11 mouse cellular contexts compared by ENCODE assay signal in genomic region chr9:32816649-32817425, GRCm38 (mm10).
A peak's percentile ranks its signal among the peaks of the same experiment; 100 is the strongest.
DNase-seq lines count a peak whose midpoint lies in the region; ATAC-seq and TF ChIP-seq lines count a peak whose summit lies in the region.
"Had no signal": no experiment of that assay in that cellular context is flagged by ENCODE, and none has a peak within 500 bp of the region (broad histone marks: within the 10 kb centered on the region; RNA-seq: fewer than 3 reads in every experiment).

No protein-coding gene starts in this region.

- no peaks in the 10 kb centered on the region for H3K36me3 ChIP-seq in liver, adult 2 months (ENCODE audit: control insufficient read depth, insufficient read depth, low read length)
- H3K36me3 ChIP-seq in liver, embryonic 11.5 days (ENCODE audit: control insufficient read depth, insufficient read depth, low read length) = no peaks in the 10 kb centered on the region
- no peaks in the 10 kb centered on the region for H3K36me3 ChIP-seq in myocyte (ENCODE audit: control insufficient read depth, insufficient read depth)
- H3K36me3 ChIP-seq in embryonic facial prominence, embryonic 10.5 days (replicated peaks) = no peaks in the 10 kb centered on the region
- H3K36me3 ChIP-seq: limb, embryonic 13.5 days; midbrain, embryonic 15.5 days had no signal

- H3K27me3 ChIP-seq in liver, adult 2 months (ENCODE audit: control insufficient read depth, insufficient read depth, low read length) = no peaks in the 10 kb centered on the region
- no peaks in the 10 kb centered on the region for H3K27me3 ChIP-seq in liver, embryonic 11.5 days (replicated peaks; ENCODE audit: control insufficient read depth, insufficient read depth, low read length)
- H3K27me3 ChIP-seq in myocyte (ENCODE audit: control insufficient read depth, insufficient read depth, insufficient read length) = no peaks in the 10 kb centered on the region
- 0 out of 2 replicates have a peak, but pooled peaks cover 9% of the 10 kb centered on the region for H3K27me3 ChIP-seq in embryonic facial prominence, embryonic 10.5 days (replicated peaks; ENCODE audit: low read depth, poor library complexity, severe bottlenecking)
- H3K27me3 ChIP-seq: limb, embryonic 13.5 days; midbrain, embryonic 15.5 days had no signal

- H3K9me3 ChIP-seq in liver, embryonic 11.5 days (ENCODE audit: control insufficient read depth, low read length) = no peaks in the 10 kb centered on the region
- H3K9me3 ChIP-seq in embryonic facial prominence, embryonic 10.5 days = no peaks in the 10 kb centered on the region
- H3K9me3 ChIP-seq: limb, embryonic 13.5 days; midbrain, embryonic 15.5 days had no signal

- 0 out of 2 replicates have a peak overlapping the region, but pooled peaks have one; percentile 33 for H3K27ac ChIP-seq in liver, adult 2 months (replicated peaks; ENCODE audit: insufficient read depth, low read depth, low read length)
- no peak overlapping the region for H3K27ac ChIP-seq in liver, embryonic 11.5 days (ENCODE audit: low read depth, low read length)
- H3K27ac ChIP-seq in embryonic facial prominence, embryonic 10.5 days (replicated peaks) = no peak overlapping the region
- H3K27ac ChIP-seq: limb, embryonic 13.5 days; midbrain, embryonic 15.5 days had no signal

- H3K79me2 ChIP-seq in liver, adult 2 months (ENCODE audit: control insufficient read depth, insufficient read depth, low read length) = no peaks in the 10 kb centered on the region
- H3K79me2 ChIP-seq in myocyte (ENCODE audit: control insufficient read depth, insufficient read depth) = no peaks in the 10 kb centered on the region

- TF ChIP-seq POLR2A in liver, adult 2 months (IDR thresholded peaks at IDR 0.05; ENCODE audit: extremely low read depth, insufficient read depth, low read length) = no peak
- no peak for TF ChIP-seq POLR2A in myocyte (IDR thresholded peaks at IDR 0.05; ENCODE audit: insufficient read length, low read depth)

- H3K4me3 ChIP-seq in liver, adult 2 months (ENCODE audit: insufficient read depth, low read depth, low read length) = no peak overlapping the region
- no peak overlapping the region for H3K4me3 ChIP-seq in liver, embryonic 11.5 days (ENCODE audit: low read depth, low read length)
- no peak overlapping the region for H3K4me3 ChIP-seq in myocyte
- no peak overlapping the region for H3K4me3 ChIP-seq in embryonic facial prominence, embryonic 10.5 days
- H3K4me3 ChIP-seq: limb, embryonic 13.5 days; midbrain, embryonic 15.5 days had no signal

- no peak overlapping the region for H3K4me2 ChIP-seq in liver, embryonic 11.5 days
- peak overlapping the region; percentile 49 for H3K4me2 ChIP-seq in myocyte (ENCODE audit: low read depth)
- H3K4me2 ChIP-seq: limb, embryonic 13.5 days; midbrain, embryonic 15.5 days had no signal

- TF ChIP-seq CTCF in liver, adult 2 months (IDR thresholded peaks at IDR 0.05; ENCODE audit: low read depth, low read length) = no peak

- ATAC-seq in liver, embryonic 11.5 days (replicated peaks; ENCODE audit: low FRiP score) = no peak
- no peak for ATAC-seq in frontal cortex, adult (ENCODE audit: low TSS enrichment)
- ATAC-seq: forebrain, embryonic 16.5 days; midbrain, embryonic 15.5 days had no signal

- DNase-seq in liver, adult 2 months (ENCODE audit: extremely low read depth, low read depth, low spot score) = peak; percentile 2
- DNase-seq in liver, embryonic 11.5 days (ENCODE audit: low spot score) = no peak
- DNase-seq in brain, adult 2 months (ENCODE audit: low read depth, low spot score) = peak; percentile 15
- DNase-seq in kidney, adult 11 months = peak; percentile 57
- DNase-seq in layer of hippocampus, adult 9-11 months = no peak
- no peak for DNase-seq in embryonic facial prominence, embryonic 10.5 days (ENCODE audit: low spot score)

- H3K4me1 ChIP-seq in liver, adult 2 months (ENCODE audit: control insufficient read depth, insufficient read depth, low read length) = no peaks in the 10 kb centered on the region
- H3K4me1 ChIP-seq in liver, embryonic 11.5 days (replicated peaks; ENCODE audit: control insufficient read depth, insufficient read depth, low read length) = no peaks in the 10 kb centered on the region
- H3K4me1 ChIP-seq in embryonic facial prominence, embryonic 10.5 days = peaks cover 5% of the 10 kb centered on the region
- H3K4me1 ChIP-seq: limb, embryonic 13.5 days; midbrain, embryonic 15.5 days had no signal

- no peak overlapping the region for H3K9ac ChIP-seq in liver, adult 2 months (ENCODE audit: low read depth, low read length)
- H3K9ac ChIP-seq in liver, embryonic 11.5 days (ENCODE audit: low read depth, low read length) = no peak overlapping the region
- H3K9ac ChIP-seq: limb, embryonic 13.5 days; midbrain, embryonic 15.5 days had no signal

- no peak overlapping the region for H3ac ChIP-seq in myocyte (ENCODE audit: control insufficient read depth, insufficient read length)

- 63% methylated on average over 9 of the region's 9 CpGs for WGBS in liver, adult 2 months
- 62% methylated on average over 9 of the region's 9 CpGs for WGBS in liver, embryonic 11.5 days
- 81% methylated on average over 9 of the region's 9 CpGs for whole genome bisulfite sequencing in embryonic facial prominence, embryonic 10.5 days

TF ChIP-seq in myocyte, 11 proteins besides CTCF, POLR2A, EP300 and RAD21:
- TF ChIP-seq MAX (IDR thresholded peaks at IDR 0.05; ENCODE audit: low read depth) = no peak
- no peak for TF ChIP-seq TCF3 (IDR thresholded peaks at IDR 0.05; ENCODE audit: insufficient read length, low read depth)
- no peak for TF ChIP-seq MYOG (IDR thresholded peaks at IDR 0.05; ENCODE audit: control insufficient read depth in 1 of 3, insufficient read depth in 1 of 3, insufficient read length in 2 of 3, low read depth in 2 of 3)
- no peak for TF ChIP-seq TCF12 (IDR thresholded peaks at IDR 0.05; ENCODE audit: insufficient read depth, poor library complexity, severe bottlenecking)
- TF ChIP-seq USF1 (IDR thresholded peaks at IDR 0.05; ENCODE audit: low read depth) = no peak
- no peak for TF ChIP-seq MYOD1 (IDR thresholded peaks at IDR 0.05; ENCODE audit: control insufficient read depth in 1 of 3, insufficient read length in 2 of 3, low read depth in 2 of 3)
- no peak for TF ChIP-seq POLR2AphosphoS2 (IDR thresholded peaks at IDR 0.05; ENCODE audit: insufficient read length, low read depth)
- no peak for TF ChIP-seq CEBPB (IDR thresholded peaks at IDR 0.05; ENCODE audit: insufficient read depth, poor library complexity, severe bottlenecking)
- TF ChIP-seq SRF (IDR thresholded peaks at IDR 0.05; ENCODE audit: control insufficient read depth, insufficient read length, low read depth) = no peak
- no peak for TF ChIP-seq REST (IDR thresholded peaks at IDR 0.05; ENCODE audit: insufficient read depth, insufficient read length)
- no peak for TF ChIP-seq E2F4 (IDR thresholded peaks at IDR 0.05; ENCODE audit: insufficient read depth)

Comparison
In these comparisons a context has a peak if more than half of its experiments do, and no peak if none do; other contexts are left out.
1. DNase-seq: peak in liver, adult 2 months (single experiment), brain, adult 2 months (single experiment) and kidney, adult 11 months (single experiment); none in liver, embryonic 11.5 days (single experiment), layer of hippocampus, adult 9-11 months (single experiment) and embryonic facial prominence, embryonic 10.5 days (single experiment).